Mouse (Mus musculus) CH12.LX (cell line): Measurements from ENCODE around the gene Brip1.

ENCODE experiments used
- CTCF ChIP-seq, 2 experiments: IDR thresholded peaks in 1 of 2; conservative IDR thresholded peaks in 1 of 2; 2 replicates each; pipeline ENCODE4 v1.5.1; 2011 to 2012; ENCODE audit warnings: low read depth in 2 of 2, low read length in 2 of 2, improper control_type of control experiment in 1 of 2, inconsistent platforms in 1 of 2, mild to moderate bottlenecking in 1 of 2, moderate library complexity in 1 of 2
- EP300 ChIP-seq: IDR thresholded peaks from 2 replicates; pipeline ENCODE4 v1.6.1; 2011; ENCODE audit warnings: low read length, improper control_type of control experiment
- POLR2A ChIP-seq: IDR thresholded peaks from 2 replicates; pipeline ENCODE4 v1.6.1; 2011; ENCODE audit warnings: low read depth, mild to moderate bottlenecking, improper control_type of control experiment, low read length
- SIN3A ChIP-seq: IDR thresholded peaks from 2 replicates; pipeline ENCODE4 v1.6.1; 2012; ENCODE audit warnings: low read length, improper control_type of control experiment, inconsistent platforms
- TCF12 ChIP-seq: IDR thresholded peaks from 2 replicates; pipeline ENCODE4 v1.6.1; 2014; ENCODE audit warnings: low read depth, mild to moderate bottlenecking, inconsistent platforms, low read length, improper control_type of control experiment
- USF1 ChIP-seq: IDR thresholded peaks from 2 replicates; pipeline ENCODE4 v1.6.1; 2014; ENCODE audit warnings: low read depth, mild to moderate bottlenecking, inconsistent platforms, low read length, improper control_type of control experiment
- USF2 ChIP-seq: conservative IDR thresholded peaks from 2 replicates; pipeline ENCODE4 v1.6.1; 2011; ENCODE audit warnings: low read depth, low read length, improper control_type of control experiment

- TF ChIP-seq POLR2A (no peak), EP300 (no peak), CTCF (conservative IDR thresholded peaks at IDR 0.05 in 1 of 2, IDR thresholded peaks at IDR 0.05 in 1 of 2; ENCODE audit: low read depth in 2 of 2, low read length in 2 of 2) (no peak), TCF12 (no peak), USF2 (no peak), USF1 (no peak), SIN3A (no peak)
Measured at GRCm38 (mm10) chr11:86160251-86160650, 40.7 kb downstream of the Brip1 start.
